Mouse (Mus musculus) yolk sac, embryonic 10.5 days (tissue): Measurements from ENCODE around the gene Rcor2.

ENCODE experiments used
- DNase-seq: peaks from one replicate; pipeline ENCODE4 v3.0.0-alpha.2; 2017; ENCODE audit warnings: low spot score

Rcor2 gene

DNA sequence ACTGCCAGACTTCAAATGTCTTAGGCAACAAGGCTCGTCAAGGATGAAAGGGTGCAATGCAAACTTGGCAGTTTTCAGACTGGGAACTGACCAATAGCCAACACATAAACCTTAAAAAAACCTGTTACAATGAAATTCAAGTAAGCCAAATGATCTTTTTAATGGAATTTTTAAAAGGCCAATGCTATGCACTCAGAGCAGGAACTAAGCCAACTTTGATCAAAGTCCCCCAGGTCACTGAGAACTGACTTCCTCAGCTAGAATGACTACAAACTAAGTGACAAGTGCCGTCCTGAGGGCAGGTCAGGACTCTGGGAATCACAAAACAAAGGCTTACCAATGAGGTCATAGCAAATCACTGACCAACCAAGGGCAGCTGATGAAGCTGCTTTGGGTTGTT, 53.1 kb downstream of the Rcor2 start:
- no peak for DNase-seq

DNA sequence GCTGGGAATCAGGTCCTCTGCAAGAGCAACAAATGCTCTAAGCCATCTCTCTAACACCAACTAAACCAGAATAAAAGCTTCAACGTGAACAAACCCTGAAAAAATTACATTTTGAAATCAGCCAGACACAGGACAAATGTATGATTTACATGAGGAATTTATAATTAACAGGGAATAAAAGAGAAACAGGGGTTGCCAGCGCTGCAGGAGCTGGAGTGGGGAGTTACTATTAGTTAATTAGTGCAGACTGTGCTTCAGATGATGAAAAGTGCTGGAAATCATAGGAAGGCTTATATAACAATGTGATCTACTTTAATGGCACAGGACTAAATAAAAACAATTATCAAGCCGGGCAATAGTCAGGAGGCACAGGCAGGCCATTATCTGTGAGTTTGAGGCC, 54.3 kb downstream of the Rcor2 start:
- no peak for DNase-seq
